Mouse (Mus musculus): ENCODE results near the gene Map2k4.

GRCm38 (mm10) chr11:65788154-65788553, at the start of gene Map2k4:
- TF ChIP-seq EP300 (IDR thresholded peaks at IDR 0.05; ENCODE audit: low read depth) = no peak
- TF ChIP-seq CTCF (IDR thresholded peaks at IDR 0.05; ENCODE audit: low read depth) = no peak
